Mouse (Mus musculus): ENCODE measurements around the gene Agap3. TPM values are rescaled to one million over a fixed set of nuclear protein-coding genes. Genes with fewer than 3 reads are reported as not detected.

The Agap3 gene
- total and polyA plus RNA-seq, 2 experiments from 2014 or later, result 140 to 296 TPM

DNA sequence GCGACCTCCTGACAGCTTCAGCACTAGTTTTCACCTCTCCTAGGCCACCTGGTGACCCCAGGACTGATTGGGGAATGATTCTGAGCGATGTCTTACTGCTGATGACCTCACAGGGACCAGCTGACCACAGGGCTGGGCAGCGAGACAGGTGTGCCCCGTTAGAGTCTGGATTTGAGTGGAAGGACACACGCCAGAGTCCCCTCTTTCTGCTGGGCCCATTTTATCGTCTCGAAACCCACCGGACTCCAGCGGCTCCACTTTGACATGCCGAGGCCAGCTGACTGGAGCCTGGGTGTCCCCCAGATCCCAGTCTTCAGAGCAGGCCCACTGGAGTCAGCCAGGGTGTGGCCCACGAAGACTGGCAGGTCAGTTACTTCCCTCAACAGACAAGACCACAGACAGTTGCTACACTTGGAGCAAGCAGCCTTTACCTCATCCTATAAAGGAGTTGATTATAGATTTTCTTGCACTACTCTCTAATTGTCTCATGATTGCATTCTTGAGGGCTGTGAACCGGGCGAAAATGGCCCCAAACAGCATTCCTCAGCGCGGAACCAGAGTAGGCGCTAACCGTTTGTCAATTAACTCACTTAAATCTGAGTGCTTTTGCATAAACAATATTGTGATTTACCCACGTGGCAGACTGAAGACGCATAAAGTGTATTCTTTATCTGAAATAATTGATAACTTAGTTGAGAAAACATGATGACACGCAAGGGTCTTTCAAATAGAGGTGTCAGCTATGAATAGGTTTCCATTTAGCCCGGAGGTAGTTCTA is 27.8 kb upstream of the Agap3 start:
- no peak for ATAC-seq
- Histone ChIP-seq H3K9ac (peak overlapping the region; percentile 63), H3K4me3 (ENCODE audit: low read depth, low read length) (peak overlapping the region; percentile 63), H3K4me2 (ENCODE audit: low read depth) (peak overlapping the region; percentile 90), H3K27ac (ENCODE audit: low read depth, low read length) (peak overlapping the region; percentile 86), H3K36me3 (ENCODE audit: insufficient read depth) (peaks cover 25% of the 10 kb centered on the region), H3K4me1 (ENCODE audit: insufficient read depth) (peaks cover 14% of the 10 kb centered on the region; the same call in 1 of the 2 replicates), H3K27me3 (ENCODE audit: insufficient read depth, low read length) (peaks cover 5% of the 10 kb centered on the region; the same call in 1 of the 2 replicates), H3K9me3 (ENCODE audit: low read length) (no peaks in the 10 kb centered on the region)
- TF ChIP-seq CTCF (IDR thresholded peaks at IDR 0.05; ENCODE audit: low read depth), result no peak
- DNase-seq, result peak; percentile 21
- WGBS, result 9% methylated on average over 21 of the region's 21 CpGs

DNA sequence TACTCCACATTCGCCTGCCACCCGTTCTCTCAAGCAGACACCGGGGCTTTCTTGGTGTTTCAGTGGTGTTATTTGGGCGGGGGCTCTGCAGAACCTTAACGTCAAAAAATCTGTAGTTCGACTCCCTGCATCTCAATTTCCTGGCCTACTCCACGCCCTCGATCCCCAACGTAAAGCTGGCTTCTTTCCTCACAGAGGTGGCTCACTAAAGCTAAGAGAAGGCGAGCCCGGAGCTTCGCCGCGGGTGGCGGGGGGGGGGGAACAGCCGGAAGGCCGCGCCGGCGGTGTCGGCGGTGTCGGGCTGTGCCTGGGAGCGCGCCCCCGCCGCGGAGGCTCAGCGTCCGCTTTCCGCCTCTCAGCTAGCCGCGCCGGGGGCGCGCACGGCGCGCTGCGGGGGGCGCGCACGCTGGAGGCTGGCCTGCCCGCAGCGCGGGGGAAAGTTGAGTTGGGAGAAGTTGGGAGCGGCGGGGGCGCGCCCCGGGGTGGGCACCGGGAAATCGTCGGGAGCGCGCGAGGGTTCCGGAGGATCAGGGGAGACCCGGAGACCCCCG is 27.0 kb upstream of the Agap3 start:
- WGBS, result under 1% methylated on average over 48 of the region's 60 CpGs
- DNase-seq, result peak; percentile 92
- peak; percentile 7; the same call in 1 of the 2 replicates for ATAC-seq
- no peak for TF ChIP-seq CTCF (IDR thresholded peaks at IDR 0.05; ENCODE audit: low read depth)
- Histone ChIP-seq H3K27me3 (ENCODE audit: insufficient read depth, low read length) (peaks cover 5% of the 10 kb centered on the region; the same call in 1 of the 2 replicates), H3K36me3 (ENCODE audit: insufficient read depth) (peaks cover 21% of the 10 kb centered on the region), H3K4me3 (ENCODE audit: low read depth, low read length) (peak overlapping the region; percentile 63), H3K4me1 (ENCODE audit: insufficient read depth) (peaks cover 14% of the 10 kb centered on the region; the same call in 1 of the 2 replicates), H3K9ac (peak overlapping the region; percentile 63), H3K4me2 (ENCODE audit: low read depth) (peak overlapping the region; percentile 90), H3K27ac (ENCODE audit: low read depth, low read length) (peak overlapping the region; percentile 86), H3K9me3 (ENCODE audit: low read length) (no peaks in the 10 kb centered on the region)

DNA sequence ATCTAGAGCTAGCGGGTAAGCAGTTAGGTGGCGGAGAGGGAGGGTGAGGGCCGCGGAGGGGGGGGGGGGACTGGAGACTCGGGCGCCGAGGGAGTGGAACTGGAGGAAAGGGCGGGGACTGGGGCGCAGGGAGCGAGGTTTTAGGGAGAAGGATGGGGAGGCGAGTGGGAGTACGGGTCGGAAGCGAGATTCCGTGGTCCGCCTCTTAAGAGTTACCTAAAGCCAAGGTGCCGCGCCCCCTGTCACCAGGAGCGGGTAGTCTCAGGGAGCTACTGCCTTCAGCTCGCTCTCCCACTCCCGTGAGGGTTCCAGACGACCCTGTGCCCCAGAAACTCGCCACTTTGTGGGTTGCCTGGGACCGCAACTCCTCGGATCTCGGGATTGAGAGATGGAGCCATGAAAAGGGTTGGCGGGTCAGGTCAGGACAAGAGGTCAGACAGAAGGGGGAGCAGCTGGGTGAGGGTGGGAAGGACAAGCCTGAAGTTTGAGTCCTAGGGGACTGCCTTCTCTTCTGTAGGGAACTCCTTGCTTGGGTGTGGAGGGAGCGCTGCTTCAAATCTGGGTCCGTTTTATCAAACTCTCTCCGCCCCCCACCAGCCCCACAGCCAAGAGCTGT is 26.4 kb upstream of the Agap3 start:
- Histone ChIP-seq H3K9ac (peak overlapping the region; percentile 63), H3K36me3 (ENCODE audit: insufficient read depth) (peaks cover 17% of the 10 kb centered on the region), H3K4me1 (ENCODE audit: insufficient read depth) (peaks cover 14% of the 10 kb centered on the region; the same call in 1 of the 2 replicates), H3K27me3 (ENCODE audit: insufficient read depth, low read length) (peaks cover 5% of the 10 kb centered on the region; the same call in 1 of the 2 replicates), H3K4me3 (ENCODE audit: low read depth, low read length) (peak overlapping the region; percentile 63), H3K9me3 (ENCODE audit: low read length) (no peaks in the 10 kb centered on the region), H3K27ac (ENCODE audit: low read depth, low read length) (no peak overlapping the region), H3K4me2 (ENCODE audit: low read depth) (peak overlapping the region; percentile 90)
- DNase-seq (peak; percentile 42), ATAC-seq (no peak)
- TF ChIP-seq CTCF (IDR thresholded peaks at IDR 0.05; ENCODE audit: low read depth), result peak; percentile 42
- 0% methylated on average over 29 of the region's 30 CpGs for WGBS

DNA sequence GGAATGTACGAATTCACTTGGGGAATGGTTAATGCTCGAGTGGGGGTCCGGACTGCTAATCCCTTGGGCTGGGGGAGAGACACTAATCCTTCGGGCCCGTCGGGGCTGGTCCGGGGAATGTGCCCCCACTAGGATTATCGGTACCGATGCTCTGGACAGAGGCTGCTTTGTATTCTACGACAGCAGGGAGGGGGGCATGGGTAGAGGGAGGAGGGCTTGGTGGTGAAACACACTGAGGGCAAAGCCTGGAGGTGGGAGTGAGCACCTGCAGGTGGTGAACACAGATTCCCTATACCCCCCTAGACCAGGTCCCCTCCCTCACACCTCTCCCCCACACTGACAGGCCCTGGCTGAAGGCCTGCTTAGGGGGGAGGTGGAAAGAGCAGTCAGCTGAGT is 25.9 kb upstream of the Agap3 start:
- Histone ChIP-seq H3K27me3 (ENCODE audit: insufficient read depth, low read length) (peaks cover 5% of the 10 kb centered on the region; the same call in 1 of the 2 replicates), H3K9me3 (ENCODE audit: low read length) (no peaks in the 10 kb centered on the region), H3K4me2 (ENCODE audit: low read depth) (peak overlapping the region; percentile 90), H3K4me1 (ENCODE audit: insufficient read depth) (peaks cover 14% of the 10 kb centered on the region; the same call in 1 of the 2 replicates), H3K9ac (0 out of 2 replicates have a peak overlapping the region, but pooled peaks have one; percentile 63), H3K4me3 (ENCODE audit: low read depth, low read length) (peak overlapping the region; percentile 63), H3K27ac (ENCODE audit: low read depth, low read length) (no peak overlapping the region), H3K36me3 (ENCODE audit: insufficient read depth) (peaks cover 13% of the 10 kb centered on the region; the same call in 1 of the 2 replicates)
- WGBS, result 1% methylated on average over 10 of the region's 10 CpGs
- DNase-seq, result no peak
- no peak for TF ChIP-seq CTCF (IDR thresholded peaks at IDR 0.05; ENCODE audit: low read depth)
- ATAC-seq, result no peak

DNA sequence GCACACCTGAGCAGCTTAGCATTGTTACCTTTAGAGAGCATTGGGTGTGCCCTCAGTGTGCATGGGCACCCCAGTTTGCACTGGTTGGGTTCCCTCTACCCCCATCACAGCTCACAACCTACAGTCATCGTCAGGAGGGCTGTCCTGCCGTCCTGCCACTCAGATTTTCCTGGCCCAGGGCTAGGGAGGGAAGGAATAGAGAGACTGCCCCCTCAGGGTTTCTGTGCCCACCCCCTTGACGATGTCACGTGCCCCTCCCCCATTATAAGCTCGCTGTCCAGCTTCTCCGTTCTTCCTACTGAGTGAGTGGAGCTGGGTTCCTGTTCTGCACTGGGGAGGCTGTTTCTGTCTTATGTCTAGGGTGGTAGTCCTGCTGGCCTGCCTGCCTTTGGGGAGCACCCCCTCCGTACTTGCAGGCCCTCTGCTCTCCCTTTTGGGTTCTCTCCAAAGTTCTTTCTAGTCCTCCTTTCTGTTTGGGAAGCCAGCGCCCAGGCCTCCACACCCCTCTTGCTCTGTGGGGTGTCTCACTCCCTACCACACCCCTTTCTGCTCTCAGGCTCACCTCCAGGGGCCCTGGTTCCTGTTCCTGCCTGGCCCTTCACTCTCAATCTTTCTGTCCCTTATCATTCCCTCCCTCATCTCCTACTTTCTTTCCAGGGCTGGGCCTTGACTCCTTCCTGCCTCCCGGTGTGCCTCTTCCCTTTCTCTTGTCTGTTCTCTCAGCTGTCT is 25.3 kb upstream of the Agap3 start:
- DNase-seq, result no peak
- Histone ChIP-seq H3K27me3 (ENCODE audit: insufficient read depth, low read length) (peaks cover 5% of the 10 kb centered on the region; the same call in 1 of the 2 replicates), H3K36me3 (ENCODE audit: insufficient read depth) (peaks cover 12% of the 10 kb centered on the region), H3K9me3 (ENCODE audit: low read length) (no peaks in the 10 kb centered on the region), H3K4me3 (ENCODE audit: low read depth, low read length) (no peak overlapping the region), H3K4me1 (ENCODE audit: insufficient read depth) (peaks cover 14% of the 10 kb centered on the region; the same call in 1 of the 2 replicates), H3K9ac (no peak overlapping the region), H3K4me2 (ENCODE audit: low read depth) (no peak overlapping the region), H3K27ac (ENCODE audit: low read depth, low read length) (no peak overlapping the region; the same call in 1 of the 2 replicates)
- 18% methylated on average over 9 of the region's 9 CpGs for WGBS
- no peak for TF ChIP-seq CTCF (IDR thresholded peaks at IDR 0.05; ENCODE audit: low read depth)
- no peak for ATAC-seq

DNA sequence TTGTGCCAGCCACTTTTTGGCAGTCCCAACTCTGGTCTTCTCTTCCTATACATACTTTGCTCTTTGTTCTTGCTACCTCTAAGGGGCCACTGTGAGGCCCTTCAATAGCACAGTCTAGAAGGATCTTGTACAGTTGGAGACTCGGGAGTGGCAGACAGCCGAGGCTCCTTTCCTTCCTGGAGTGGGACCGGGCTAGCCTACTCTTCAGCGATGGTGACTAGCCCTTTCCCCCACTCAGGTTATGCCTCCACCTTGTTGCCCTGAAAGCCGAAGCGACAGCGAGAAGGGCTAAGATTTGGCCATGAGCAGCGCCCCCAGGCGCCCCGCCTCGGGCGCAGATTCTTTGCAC is 24.7 kb upstream of the Agap3 start:
- WGBS, result 25% methylated on average over 12 of the region's 12 CpGs
- Histone ChIP-seq H3K9ac (no peak overlapping the region), H3K4me2 (ENCODE audit: low read depth) (no peak overlapping the region), H3K4me3 (ENCODE audit: low read depth, low read length) (no peak overlapping the region), H3K27me3 (ENCODE audit: insufficient read depth, low read length) (peaks cover 5% of the 10 kb centered on the region; the same call in 1 of the 2 replicates), H3K4me1 (ENCODE audit: insufficient read depth) (peaks cover 14% of the 10 kb centered on the region; the same call in 1 of the 2 replicates), H3K9me3 (ENCODE audit: low read length) (no peaks in the 10 kb centered on the region), H3K36me3 (ENCODE audit: insufficient read depth) (peaks cover 17% of the 10 kb centered on the region), H3K27ac (ENCODE audit: low read depth, low read length) (no peak overlapping the region; the same call in 1 of the 2 replicates)
- ATAC-seq (no peak), DNase-seq (no peak)
- no peak for TF ChIP-seq CTCF (IDR thresholded peaks at IDR 0.05; ENCODE audit: low read depth)

Data from forebrain, postnatal 0 days (tissue).